Mouse (Mus musculus) stomach, embryonic 14.5 days (tissue): ENCODE data around the gene Ern2. TPM values are rescaled to one million over a fixed set of nuclear protein-coding genes. Genes with fewer than 3 reads are reported as not detected.

ENCODE experiments used
- ATAC-seq: fragments of 200-750 bp; cut with Nextera tagmentation; 2 replicates; pipeline ENCODE4 v1.8.0; 2017; ENCODE audit warnings: low read depth, moderate TSS enrichment; ENCODE audit not compliant: insufficient number of reproducible peaks, insufficient read depth, low FRiP score
- H3K27ac ChIP-seq: fragments of 300-500 bp; sonication (generic); 2 replicates; pipeline ENCODE4 v1.5.1; 2014; ENCODE audit warnings: mild to moderate bottlenecking, low read length, moderate library complexity, mixed read lengths
- H3K27me3 ChIP-seq: fragments of 300-500 bp; sonication (generic); 2 replicates; pipeline ENCODE4 v1.6.1; 2014; ENCODE audit warnings: low read length, control low read depth, mixed read lengths; ENCODE audit not compliant: control insufficient read depth, insufficient read depth
- H3K36me3 ChIP-seq: fragments of 300-500 bp; sonication (generic); 2 replicates; pipeline ENCODE4 v1.6.1; 2014; ENCODE audit warnings: mild to moderate bottlenecking, control low read depth, low read length, moderate library complexity, mixed read lengths; ENCODE audit not compliant: control insufficient read depth, insufficient read depth
- H3K4me1 ChIP-seq: fragments of 300-500 bp; sonication (generic); 2 replicates; pipeline ENCODE4 v1.6.1; 2014; ENCODE audit warnings: low read length, control low read depth, mixed read lengths; ENCODE audit not compliant: control insufficient read depth, insufficient read depth
- H3K4me2 ChIP-seq: fragments of 300-500 bp; sonication (generic); replicated peaks from 2 replicates; pipeline ENCODE4 v1.6.1; 2014; ENCODE audit warnings: low read depth, low read length, control low read depth
- H3K4me3 ChIP-seq: fragments of 300-500 bp; sonication (generic); 2 replicates; pipeline ENCODE4 v1.5.1; 2014; ENCODE audit warnings: low read depth, low read length, control low read depth
- H3K9ac ChIP-seq: fragments of 300-500 bp; sonication (generic); replicated peaks from 2 replicates; pipeline ENCODE4 v1.6.1; 2014; ENCODE audit warnings: low read depth, mild to moderate bottlenecking, control low read depth, low read length, moderate library complexity, mixed read lengths
- H3K9me3 ChIP-seq: fragments of 300-500 bp; sonication (generic); 2 replicates; pipeline ENCODE4 v1.6.1; 2016; ENCODE audit warnings: low read depth, low read length, control low read depth; ENCODE audit not compliant: control insufficient read depth
- WGBS: fragments of 180-500 bp; shearing (Covaris S2); extraction: QIAGEN DNeasy Blood & Tissue Kit; methylation state at CpG from one replicate; pipeline ENCODE4 v1.1.7; 2014; 5-methylcytosine and 5-hydroxymethylcytosine counted together
- polyA plus RNA-seq: library from polyadenylated mRNA; unstranded; fragments of >200 nt; fragmentation: Nextera tagmentation; extraction: Ambion mirVana; gene quantifications from 2 replicates; pipeline ENCODE4 v1.2.1, GENCODE M21; 2014

Ern2 gene
- 12.8 and 13.3 TPM in 2 replicates for polyA plus RNA-seq

DNA sequence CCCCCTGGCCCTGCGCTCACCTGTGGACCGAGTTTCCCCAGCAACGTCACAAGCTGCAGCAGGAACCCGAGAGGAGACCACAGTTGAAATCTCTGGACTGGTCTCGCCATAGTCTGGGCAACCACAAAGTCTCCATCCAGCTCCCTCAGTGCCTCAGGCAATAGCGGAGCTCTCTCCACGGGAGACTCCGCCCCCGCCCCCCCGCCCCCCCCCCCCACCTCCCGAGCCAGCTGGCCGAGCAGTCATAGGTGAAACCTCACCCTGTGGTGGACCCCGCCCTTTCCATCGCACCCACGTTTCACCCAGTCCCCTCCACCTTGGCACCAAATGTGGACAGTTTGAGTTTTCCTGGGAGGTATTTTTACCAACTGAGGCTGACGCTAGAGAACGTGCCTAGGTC, at the start of gene Ern2:
TSS of gene Ern2 (minus strand) at position 165 of the 400 bp plus-strand sequence.
- no peaks in the 10 kb centered on the region for H3K4me1 ChIP-seq
- no peak within 1 kb of the TSS; the same call in 1 of the 2 replicates for H3K4me2 ChIP-seq
- no peak within 1 kb of the TSS for H3K27ac ChIP-seq
- ATAC-seq, result peak; percentile 49; the same call in 1 of the 2 replicates
- no peaks in the 10 kb centered on the region for H3K9me3 ChIP-seq
- WGBS, result 13% methylated on average over 14 of the region's 17 CpGs
- H3K4me3 ChIP-seq, result peak within 1 kb of the TSS; percentile 18
- no peaks in the 10 kb centered on the region for H3K27me3 ChIP-seq
- H3K36me3 ChIP-seq, result no peaks in the 10 kb centered on the region
- no peak within 1 kb of the TSS for H3K9ac ChIP-seq

DNA sequence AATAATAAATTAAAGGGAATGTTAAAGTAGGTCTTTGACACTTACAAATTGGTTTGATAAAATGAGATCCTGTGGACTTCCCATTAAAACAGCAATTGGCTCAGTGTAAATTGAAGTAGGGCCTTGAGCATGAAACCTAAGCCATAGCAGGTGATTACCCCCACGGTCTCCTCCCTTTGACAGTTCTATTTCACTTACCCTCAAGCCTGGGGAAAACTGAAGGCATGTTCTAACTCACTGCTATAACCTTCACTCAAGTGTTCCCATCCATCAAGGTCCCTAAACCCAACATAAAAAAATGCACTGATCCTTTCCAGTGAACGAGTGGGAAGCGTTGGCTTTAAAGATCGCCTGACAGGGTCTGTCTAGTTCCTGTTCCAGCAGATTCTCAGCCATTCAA, 44.9 kb upstream of the Ern2 start:
- no peak for ATAC-seq
- H3K4me3 ChIP-seq, result no peak overlapping the region
- no peak overlapping the region for H3K27ac ChIP-seq
- H3K4me1 ChIP-seq, result no peaks in the 10 kb centered on the region
- H3K4me2 ChIP-seq, result no peak overlapping the region
- H3K9ac ChIP-seq, result no peak overlapping the region
- WGBS, result 64% methylated on average over 4 of the region's 4 CpGs
- H3K27me3 ChIP-seq, result no peaks in the 10 kb centered on the region
- no peaks in the 10 kb centered on the region; the same call in 1 of the 2 replicates for H3K9me3 ChIP-seq
- no peaks in the 10 kb centered on the region for H3K36me3 ChIP-seq

DNA sequence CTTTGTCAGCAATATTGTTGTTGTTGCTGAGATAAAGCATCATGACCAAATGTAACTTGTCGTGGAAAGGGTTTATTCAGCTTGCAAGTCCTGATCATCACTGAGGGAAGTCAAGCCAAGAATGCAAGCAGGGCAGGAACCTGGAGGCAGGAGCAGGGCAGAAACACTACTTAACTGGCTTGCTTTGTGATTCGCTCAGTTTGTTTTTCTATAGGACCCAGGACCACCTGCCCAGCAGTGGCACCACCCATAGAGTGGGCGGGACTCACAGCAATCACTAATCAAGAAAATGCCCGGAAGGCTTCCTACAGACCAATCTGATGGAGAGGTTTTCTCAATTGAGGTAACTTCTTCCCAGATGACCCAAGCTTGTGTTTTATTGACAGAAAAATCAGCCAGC, 43.9 kb upstream of the Ern2 start:
- H3K4me3 ChIP-seq, result no peak overlapping the region
- no peaks in the 10 kb centered on the region for H3K4me1 ChIP-seq
- no peaks in the 10 kb centered on the region for H3K36me3 ChIP-seq
- no peak overlapping the region for H3K4me2 ChIP-seq
- H3K27me3 ChIP-seq, result no peaks in the 10 kb centered on the region
- H3K9me3 ChIP-seq, result no peaks in the 10 kb centered on the region; the same call in 1 of the 2 replicates
- no peak for ATAC-seq
- no peak overlapping the region for H3K9ac ChIP-seq
- H3K27ac ChIP-seq, result no peak overlapping the region
- 71% methylated on average over 4 of the region's 4 CpGs for WGBS

DNA sequence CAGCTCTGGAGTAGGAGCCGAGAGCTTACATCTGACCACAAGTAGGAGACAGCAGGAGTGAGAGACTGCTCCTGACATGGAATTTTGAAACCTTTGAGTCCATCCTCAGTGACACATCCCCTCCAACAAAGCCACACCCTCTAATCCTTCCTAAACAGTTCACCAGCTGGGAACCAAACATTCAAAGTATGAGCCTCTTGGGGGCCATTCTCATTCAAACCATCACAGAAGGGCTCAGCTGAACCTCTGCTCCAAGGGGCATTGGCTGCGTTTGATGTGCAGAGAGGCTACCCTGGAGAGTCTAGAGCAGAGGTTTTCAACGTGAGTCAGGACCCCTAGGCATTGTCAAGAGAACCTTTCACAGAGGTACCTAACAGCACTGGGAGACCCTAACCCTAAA, 43.3 kb upstream of the Ern2 start:
- Histone ChIP-seq H3K4me1 (no peaks in the 10 kb centered on the region), H3K9me3 (no peaks in the 10 kb centered on the region; the same call in 1 of the 2 replicates), H3K4me3 (no peak overlapping the region), H3K4me2 (no peak overlapping the region), H3K36me3 (no peaks in the 10 kb centered on the region), H3K9ac (no peak overlapping the region), H3K27ac (no peak overlapping the region), H3K27me3 (no peaks in the 10 kb centered on the region)
- no peak for ATAC-seq
- WGBS, result 57% methylated on average over 3 of the region's 3 CpGs

DNA sequence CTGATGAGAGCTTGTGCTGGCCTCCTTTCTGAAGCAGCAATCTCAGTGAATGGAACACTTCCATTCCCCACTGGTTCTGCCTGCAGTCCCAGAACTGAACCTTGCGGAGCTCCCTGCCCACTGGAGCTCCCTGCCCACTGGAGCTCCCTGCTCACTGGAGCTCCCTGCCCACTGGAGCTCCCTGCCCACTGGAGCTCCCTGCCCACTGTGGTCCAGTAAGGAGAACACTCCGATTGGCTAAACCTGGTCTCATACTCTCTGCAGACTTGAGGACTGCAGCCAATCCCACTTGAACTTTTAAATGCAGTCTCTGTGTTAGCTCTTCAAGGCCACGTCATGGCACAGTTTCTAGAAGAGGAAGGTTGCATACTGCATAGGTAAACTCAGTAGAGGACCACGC, 40.7 kb upstream of the Ern2 start:
- Histone ChIP-seq H3K27ac (no peak overlapping the region), H3K9me3 (no peaks in the 10 kb centered on the region), H3K4me3 (no peak overlapping the region), H3K36me3 (no peaks in the 10 kb centered on the region), H3K4me1 (no peaks in the 10 kb centered on the region), H3K4me2 (no peak overlapping the region), H3K27me3 (no peaks in the 10 kb centered on the region), H3K9ac (no peak overlapping the region)
- 86% methylated on average over 4 of the region's 4 CpGs for WGBS
- no peak for ATAC-seq

DNA sequence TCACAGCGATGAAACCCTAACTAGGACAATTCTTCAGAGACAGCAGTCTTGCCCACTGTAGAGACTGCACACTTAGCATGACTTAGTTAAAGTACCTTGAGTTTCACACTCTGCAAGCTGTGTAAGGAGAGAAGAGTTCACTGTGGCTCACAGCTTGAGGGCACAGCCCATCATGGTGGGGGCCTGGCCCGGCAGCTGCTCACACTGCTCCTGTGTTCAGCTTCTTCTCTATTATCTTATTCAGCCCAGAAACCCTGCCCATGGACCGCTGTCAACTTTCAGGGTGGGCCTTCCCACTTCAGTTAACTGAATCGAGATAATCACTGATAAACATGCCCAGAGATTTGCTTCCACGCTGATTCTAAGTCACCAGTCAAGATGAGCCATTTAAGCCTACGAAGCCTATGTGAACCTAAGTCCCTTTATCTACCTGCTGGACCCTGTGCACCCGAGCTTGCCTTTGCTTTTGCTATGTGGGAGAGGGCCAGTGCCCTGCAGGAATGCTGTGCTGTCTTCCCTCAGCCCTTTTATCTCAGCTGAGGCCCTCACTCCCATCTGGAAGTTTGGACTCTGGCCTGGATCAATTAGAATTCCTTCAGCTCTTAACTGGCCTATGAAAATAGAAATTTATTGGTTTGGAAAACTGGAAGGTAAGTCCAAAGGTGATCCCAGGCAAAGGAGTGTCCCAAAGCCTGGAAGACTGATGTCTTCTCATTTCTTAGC, 40.2 kb upstream of the Ern2 start:
- H3K27me3 ChIP-seq, result no peaks in the 10 kb centered on the region
- no peaks in the 10 kb centered on the region for H3K9me3 ChIP-seq
- ATAC-seq, result no peak
- H3K4me2 ChIP-seq, result no peak overlapping the region
- WGBS, result 72% methylated on average over 7 of the region's 7 CpGs
- H3K4me3 ChIP-seq, result no peak overlapping the region
- no peaks in the 10 kb centered on the region for H3K4me1 ChIP-seq
- no peak overlapping the region for H3K27ac ChIP-seq
- H3K36me3 ChIP-seq, result no peaks in the 10 kb centered on the region
- H3K9ac ChIP-seq, result no peak overlapping the region

DNA sequence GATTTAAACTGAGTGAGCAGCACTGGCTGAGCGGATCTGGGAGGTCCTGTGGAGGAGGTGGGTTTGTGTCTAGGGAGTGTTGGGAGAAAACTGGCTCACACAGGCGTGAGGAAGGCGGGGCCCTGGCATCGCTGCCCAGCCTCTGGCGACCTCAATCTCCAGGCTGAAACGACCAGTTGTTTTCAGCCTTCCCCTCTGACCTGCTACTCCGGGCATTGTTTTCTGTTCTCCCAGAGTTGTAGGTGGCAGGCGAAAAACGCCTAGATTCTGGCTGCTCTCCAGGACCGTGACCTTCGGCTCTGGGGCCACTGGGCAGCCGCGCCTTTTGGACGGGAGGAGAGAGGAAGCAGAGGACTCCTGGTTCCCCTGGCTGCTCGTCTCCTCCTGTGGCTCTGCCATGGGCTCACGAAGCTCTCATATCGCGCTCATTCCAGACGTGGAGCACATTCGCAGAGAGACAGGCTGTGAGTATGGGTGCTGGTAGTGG, 33.4 kb upstream of the Ern2 start, which contains the start of gene Chp2:
TSS of gene Chp2 (plus strand) at position 182 of the 487 bp plus-strand sequence.
- Histone ChIP-seq H3K36me3 (no peaks in the 10 kb centered on the region), H3K9ac (no peak within 1 kb of the TSS), H3K27ac (no peak within 1 kb of the TSS), H3K4me2 (peak within 1 kb of the TSS; percentile 19), H3K4me1 (peaks cover 7% of the 10 kb centered on the region; the same call in 1 of the 2 replicates), H3K4me3 (peak within 1 kb of the TSS; percentile 9; the same call in 1 of the 2 replicates), H3K9me3 (no peaks in the 10 kb centered on the region), H3K27me3 (no peaks in the 10 kb centered on the region)
- no peak; the same call in 1 of the 2 replicates for ATAC-seq
- 25% methylated on average over 20 of the region's 20 CpGs for WGBS

DNA sequence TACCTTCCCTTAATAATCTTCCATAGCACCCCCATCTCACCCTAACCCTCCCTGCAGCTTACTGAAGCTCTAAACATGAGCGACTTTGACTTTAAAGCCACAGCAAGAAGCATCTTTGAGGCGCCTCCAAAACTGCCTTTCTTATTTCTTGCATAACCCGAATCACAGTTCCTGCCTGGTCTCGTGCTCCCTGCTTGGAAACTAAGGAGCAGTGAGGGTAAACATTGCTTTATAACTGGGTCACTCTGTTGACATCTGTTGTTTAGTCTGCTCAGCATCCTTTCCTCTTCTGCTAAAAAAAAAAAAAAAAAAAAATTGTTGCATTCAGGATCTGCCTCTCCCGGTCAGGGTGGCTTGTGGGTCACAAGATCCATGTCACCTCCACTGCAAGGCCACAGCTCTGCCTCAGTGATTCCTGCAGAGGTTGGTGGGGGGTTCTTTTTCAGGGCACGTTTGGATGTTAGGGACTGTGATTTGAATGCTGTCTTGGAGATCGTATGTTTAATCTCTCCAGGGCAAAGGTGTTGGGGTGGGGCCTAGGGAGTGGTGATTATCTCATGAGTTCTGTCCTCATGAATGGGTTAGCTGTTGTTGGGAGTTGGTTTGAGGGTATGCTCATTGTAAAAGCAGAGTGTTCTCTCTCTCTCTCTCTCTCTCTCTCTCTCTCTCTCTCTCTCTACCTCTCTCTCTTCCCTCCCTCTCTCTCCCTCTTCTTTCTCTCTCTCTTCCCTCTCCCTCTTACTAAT, 22.4 kb upstream of the Ern2 start:
- Histone ChIP-seq H3K4me1 (no peaks in the 10 kb centered on the region), H3K27me3 (no peaks in the 10 kb centered on the region), H3K9ac (no peak overlapping the region), H3K27ac (no peak overlapping the region), H3K4me3 (no peak overlapping the region), H3K4me2 (no peak overlapping the region), H3K9me3 (no peaks in the 10 kb centered on the region), H3K36me3 (no peaks in the 10 kb centered on the region)
- no peak for ATAC-seq
- 40% methylated on average over 7 of the region's 7 CpGs for WGBS
